Mouse (Mus musculus): ENCODE results near the gene Fgfr2.

Fgfr2 gene

DNA sequence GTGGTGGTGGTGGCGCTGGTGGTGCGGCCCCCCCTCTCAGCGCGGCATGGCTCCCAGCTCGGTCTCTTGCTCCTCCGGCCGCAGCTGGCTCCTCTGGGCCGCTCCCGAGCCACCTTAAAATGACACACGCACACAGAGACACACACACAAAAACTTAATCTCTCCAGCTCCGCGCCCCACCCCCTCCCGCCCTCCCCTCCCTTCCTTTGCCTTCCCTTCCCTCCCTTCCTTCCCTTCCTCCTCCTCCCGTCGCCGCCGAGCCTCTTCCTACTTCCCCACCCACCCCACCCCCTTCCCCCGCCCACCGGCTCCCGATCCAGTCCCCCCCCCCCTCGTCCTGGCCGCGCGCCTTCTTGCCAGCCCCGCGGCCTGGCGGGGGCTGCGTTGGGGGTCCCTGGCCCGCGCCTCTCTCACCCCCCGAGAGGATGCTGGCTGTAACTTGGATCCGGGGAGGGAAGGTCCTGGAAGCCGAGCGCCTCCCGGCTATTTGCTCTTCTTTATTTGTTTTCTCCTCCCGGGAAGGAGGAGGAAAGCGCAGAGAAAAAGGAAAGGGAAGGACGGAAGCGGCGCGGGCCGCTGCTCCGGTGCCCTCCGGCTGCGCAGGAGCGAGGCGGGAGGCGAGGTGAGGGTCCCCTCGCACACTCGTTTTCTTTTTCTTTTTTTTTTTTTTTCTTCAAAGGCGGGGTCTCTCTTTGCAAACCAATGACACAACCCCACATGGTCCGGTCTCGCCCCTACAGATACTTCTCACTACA, at the start of gene Fgfr2:
TSS of gene Fgfr2 (minus strand) at position 107 of the 755 bp plus-strand sequence.
- peak; percentile 70 for DNase-seq

DNA sequence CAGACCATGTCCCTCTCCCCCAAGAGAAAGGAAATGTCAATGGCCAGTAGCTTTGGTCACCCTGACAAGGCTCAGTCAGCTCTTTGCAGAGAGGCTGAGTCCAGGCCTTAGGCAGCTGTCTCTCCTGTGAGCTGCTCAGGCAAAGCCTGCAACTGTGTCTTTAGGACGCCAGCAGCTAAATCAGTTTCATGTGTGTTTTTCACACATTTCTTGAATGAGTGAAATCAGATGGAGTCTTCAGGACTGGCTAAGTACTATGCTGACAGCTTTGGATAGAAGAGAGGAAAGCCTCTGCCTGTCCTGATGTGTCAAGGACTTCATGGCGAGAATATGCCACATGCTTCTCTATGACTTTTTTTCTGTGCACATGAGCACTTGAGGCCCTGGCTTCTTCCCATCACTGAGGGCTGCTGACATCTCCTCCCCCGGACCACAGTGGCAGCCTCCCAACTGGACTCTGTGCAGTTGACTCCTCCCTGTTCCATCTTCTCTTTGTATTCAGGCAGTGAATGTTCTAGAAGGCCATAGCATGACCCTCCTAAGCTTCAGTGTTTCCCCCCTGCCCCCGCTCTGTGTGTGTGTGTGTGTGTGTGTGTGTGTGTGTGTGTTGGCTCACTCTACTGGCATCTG, 48.4 kb upstream of the Fgfr2 start:
- DNase-seq, result no peak

DNA sequence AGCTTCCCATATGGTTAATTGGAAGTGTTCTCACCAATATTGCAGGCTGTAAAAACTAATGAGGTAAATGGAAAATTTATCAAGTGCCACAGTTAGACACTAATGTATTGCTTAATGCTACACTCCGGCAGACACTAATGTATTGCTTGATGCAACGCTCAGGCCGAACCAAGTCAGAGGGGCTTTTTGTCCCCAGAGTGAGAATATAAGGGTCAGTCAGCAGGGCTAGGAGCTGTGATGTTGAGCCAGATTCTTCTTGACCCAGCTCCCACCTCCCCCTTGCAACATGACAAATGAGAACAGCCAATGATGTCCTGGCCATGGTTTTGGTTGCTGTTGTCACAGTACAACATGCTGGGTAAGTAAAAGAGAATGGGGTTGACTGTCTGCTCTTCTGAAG, 45.8 kb upstream of the Fgfr2 start:
- no peak for DNase-seq

DNA sequence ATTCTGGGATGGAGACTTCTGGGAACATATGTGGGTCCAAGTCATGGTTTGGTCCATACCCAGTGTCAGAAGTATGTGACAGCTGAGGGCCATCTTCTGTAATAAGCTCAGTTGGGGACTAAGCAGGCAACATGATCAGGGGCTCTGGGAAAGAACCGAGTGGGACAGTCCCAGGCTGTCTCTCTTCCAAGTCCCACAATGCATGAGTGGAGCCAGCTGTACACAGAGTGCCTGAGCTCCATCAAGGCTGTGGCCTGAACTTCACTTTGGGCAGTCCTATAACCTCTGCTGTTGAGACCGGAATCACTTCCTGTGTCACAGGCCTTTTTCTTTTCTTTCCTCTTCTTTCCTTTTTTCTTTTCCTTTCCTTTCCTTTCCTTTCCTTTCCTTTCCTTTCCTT, 44.8 kb upstream of the Fgfr2 start:
- no peak for DNase-seq

DNA sequence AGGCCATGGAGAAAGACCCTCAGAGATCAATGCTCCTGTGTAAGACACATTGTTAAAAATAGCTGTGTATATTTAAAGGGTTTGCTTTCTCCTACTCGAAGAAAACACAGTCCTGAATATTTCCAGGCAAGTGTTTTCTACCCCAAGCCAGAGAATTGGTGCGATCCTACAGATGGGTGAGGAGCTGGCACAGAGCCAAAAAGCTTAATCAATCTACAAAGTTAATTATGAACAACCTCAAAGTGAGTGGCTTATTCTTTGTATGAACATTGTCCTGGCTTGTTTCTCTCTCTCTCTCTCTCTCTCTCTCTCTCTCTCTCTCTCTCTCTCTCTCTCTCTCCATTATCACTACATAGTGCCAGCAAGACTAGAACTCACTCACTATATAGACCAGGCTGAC, 41.6 kb upstream of the Fgfr2 start:
- no peak for DNase-seq

DNA sequence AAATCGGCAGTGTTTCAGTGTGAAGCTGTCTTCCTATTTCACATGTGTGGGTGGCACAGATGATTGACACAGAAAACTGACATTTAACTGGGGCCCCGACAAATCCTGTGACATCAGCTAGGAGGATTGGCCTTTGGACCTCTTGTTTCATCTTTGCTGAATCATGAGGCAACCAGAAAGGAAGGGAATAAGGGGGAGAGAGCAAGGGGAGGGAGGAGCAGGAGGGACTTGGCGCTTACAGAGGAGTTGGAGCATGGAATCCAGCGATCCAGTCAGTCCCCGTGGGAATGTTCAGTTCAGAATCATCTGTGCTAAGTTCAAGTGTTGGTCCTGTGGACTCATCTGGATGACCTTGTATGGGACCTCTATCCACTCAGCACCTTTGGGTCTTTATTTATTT, 39.9 kb upstream of the Fgfr2 start:
- DNase-seq, result no peak

DNA sequence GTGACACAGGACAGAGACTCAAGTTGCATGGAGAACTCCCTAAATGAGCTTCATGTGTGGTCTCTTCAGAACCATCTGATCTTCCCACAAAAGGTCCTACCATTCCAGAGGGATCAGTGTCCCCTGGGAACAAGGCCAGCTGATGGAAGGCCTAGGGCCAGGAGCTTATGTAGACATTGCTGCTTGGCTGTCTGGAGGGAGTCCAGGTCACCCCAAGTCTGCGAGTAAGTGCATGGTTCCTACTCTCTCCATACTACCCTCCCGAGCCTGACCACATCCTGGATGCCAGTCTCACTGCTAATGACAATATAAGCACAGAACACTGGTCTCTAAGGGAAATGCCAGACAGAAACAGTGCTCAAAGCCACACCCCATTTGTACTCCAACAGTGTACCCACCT, 39.0 kb upstream of the Fgfr2 start:
- DNase-seq, result no peak

DNA sequence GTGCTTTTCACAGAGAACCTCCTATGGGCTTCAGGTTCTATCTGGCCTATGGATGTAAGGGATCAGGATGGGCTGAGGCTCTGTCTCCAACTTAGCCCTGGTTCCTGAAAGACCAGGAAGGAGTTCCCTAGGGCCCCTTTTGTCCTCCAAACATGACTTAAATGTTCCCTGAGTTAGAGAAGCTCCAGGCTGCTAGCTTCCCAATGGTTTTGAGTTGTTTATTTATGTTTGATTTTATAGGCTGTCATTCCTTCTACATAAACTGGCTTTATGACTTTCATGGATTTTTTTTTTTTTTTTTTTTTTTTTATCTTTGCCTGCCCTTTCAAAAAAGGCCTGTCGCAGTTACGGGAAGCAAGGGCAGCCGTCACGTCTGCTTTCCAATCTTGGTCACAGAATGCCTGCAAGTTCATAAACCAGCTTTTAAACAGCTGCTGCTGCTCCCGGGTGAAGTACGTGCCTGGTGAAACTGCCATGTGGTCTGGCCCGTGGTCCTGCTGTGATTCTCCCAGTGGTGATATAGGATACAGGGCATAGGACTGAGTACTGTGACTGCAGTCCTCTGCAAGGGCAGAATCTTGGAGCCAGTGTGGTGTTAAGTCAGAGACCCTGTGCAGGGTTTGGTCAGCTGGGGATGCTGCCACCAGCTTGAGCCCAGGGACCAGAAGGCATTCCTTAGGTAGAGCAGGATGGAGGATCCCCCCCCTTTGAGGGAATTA, 38.4 kb upstream of the Fgfr2 start:
- DNase-seq, result no peak

DNA sequence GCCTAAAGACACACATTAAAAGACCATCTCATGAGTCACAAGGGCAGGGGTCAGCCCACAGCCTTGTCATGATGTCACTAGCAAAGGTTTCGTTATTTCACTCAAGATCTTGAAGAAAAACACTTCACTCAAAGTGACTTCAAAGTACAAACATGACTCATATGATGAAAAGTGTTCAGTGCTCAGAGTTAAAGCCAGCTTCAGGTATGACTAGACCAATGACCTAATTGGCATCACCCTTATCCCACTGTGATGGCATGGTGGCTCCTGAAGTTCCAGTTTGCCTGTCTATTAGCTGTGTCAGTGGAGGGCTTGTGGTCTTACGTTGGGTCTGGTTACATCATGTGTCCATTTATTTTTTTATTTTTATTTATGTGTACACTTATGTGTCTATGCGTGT, 36.4 kb upstream of the Fgfr2 start:
- no peak for DNase-seq

DNA sequence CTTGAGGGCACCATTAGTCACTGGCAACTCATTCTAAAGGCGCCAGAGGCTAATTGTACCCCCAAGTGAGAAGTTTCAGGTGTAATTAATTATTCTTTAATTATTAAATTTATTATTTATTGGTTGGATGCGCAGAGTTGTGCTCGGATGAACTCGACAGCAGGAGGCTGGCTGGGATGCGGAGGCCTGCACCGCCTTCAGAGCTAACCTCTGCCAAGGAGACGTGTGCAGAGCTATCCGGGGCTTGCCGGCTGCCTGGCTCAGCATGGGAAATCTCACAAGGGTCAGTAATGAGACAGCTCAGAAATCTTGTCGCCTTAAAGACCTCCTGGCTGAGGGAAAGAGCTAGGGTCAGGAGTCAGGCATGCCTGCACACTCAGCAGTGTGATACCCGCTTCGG, 32.5 kb upstream of the Fgfr2 start:
- DNase-seq, result no peak

DNA sequence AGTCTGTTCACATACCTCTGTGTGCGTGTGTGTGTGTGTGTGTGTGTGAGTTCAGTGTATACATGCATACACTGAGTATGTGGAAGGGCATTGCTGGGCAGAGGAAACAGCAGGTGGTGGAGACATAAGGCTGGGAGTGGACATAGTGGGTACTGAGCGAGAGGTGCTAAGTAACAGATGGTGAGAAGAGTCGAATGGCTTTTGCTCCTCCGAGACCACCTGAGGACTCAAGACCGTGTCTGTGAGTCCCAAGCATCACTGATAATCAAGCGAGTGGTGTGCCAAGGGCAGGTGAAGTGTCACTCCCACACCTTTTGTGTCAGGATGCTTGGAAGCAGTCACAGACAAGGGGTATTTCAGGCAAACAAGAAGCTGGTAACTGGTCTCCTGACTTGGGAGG, 31.7 kb upstream of the Fgfr2 start:
- DNase-seq, result peak; percentile 45

DNA sequence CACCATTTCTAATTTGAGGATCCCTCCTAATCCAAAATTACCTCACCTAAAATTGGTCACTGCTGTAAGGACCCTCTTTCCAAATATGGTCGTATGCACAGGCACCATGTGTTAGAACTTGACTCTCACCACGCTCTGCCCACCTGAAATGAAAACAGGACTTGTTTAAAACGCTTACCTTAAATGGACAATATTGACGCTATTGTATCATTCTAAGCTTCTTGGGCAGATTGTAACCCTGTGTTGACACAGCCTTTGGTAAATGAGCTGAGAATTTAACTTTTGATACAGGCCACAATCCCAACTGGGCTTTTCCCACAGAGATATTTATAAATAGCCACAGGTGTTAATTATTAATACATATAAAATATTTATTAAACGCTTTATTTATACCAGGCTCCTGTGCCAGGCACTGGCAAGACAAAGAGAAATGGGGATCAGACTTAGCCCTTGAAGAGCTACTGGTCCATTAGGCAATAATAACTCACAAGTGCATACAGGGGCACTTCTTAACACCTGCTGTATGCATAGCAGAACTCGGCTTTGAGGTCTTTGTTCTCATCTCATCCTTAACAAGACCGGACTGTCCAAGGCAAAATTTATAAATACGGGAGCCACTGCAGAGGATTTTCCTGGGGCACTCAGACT, 16.7 kb upstream of the Fgfr2 start:
- no peak for DNase-seq

DNA sequence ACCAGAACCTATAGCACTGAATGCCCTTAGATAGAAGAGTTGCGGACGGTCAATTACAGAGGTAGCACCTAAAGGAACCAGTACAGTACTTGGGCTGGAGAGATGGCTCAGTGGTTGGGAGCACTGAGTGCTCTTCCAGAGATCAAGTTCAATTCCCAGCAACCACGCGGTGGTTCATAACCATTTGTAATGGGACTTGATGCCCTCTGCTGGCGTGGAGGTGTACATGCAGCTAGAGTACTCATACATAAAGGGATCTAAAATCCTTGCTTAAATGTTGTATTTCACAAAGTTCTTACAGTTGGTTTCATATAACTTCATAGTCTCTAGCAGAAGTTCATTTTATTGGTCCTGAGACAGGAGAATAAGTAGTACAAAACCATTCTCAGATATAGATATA, 10.4 kb upstream of the Fgfr2 start:
- no peak for DNase-seq

DNA sequence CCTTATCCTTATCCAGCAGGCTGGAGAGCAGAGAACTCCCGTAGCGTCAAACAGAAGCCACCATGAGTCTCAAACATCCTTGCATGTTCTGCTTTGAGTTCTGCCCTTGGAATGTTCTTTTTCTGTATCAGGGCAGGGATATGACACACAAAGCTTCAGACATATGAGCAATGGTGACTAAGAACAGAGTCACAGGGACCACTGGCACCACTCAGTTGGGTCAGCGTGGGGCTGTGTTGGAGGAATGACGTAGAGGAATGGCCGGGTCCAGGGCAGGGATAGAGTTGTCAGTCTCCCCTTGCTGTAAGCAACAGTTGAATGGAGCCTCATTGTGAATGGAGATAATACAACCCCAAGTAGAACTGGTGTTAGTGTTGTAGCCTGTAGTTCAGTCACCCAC, 9.6 kb upstream of the Fgfr2 start:
- no peak for DNase-seq

DNA sequence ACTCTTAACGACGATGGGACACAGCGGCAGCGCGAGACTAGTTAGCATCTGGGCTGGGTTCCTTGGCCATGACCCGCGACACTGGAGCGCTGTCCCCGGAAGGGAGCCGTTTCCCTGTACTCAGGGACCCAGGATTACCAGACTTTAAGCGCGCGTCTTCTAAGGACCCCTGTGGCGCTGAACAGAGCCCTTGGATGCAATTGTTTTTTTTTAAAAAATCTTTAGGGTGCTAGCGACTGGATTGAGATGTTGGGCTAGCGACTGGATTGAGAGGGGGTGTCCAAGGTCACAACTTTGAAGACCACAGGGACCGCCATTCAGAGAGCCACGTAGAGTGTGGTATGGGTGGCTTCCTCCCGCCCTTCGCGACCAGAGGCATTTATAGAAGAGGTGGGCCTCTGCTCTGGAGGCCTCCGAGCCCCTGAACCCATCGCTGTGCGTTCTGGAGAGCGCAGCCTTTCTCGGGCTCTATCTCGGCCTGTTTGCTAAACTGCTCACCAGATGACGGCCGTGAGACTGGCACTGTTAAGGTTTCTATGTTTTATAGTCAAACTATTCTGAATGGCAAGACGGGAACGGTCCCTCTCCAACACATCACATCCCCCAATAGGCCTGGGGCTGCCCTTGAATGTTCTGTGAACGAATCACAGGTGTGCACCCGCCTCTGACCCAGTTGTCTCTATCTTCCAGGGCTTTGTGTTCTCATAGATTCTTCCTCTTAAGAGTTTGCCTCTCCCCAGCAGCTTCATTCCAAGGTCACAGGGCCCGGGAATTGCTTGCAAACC, 1.7 kb upstream of the Fgfr2 start:
- DNase-seq, result no peak

DNA sequence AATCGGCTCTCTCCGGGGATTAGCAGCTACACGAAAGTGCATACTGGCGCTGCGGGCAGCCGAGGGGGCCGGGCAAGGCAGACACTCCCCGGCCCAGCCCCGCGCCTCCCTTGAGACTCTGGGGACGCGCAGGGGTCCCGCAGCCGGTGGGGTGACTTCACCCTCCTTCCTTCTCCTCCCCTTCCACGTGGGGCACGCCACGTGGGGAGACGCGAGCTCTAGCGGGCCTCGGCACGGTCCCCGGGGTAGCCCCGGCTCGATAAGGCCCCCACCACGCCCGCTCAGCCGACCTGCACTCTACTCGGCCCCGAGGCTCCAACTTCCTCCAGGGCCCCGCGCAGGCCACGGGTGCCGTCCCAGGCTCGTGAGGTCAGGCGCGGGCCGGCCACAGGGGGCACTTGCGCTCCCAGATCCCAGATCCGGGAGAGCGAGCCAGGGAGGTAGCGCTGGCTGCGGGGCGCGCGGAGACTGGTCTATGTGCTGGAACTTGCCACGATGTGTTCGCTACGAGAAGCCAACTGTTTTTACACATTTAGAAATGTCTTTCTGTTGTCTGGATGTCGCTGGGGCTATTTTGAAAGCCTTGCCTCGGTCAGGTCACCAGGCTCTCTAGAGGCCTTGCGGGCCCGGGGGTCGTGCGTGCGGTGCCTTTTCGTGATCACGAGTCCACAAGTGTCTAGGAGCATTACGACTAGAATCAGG, 1.0 kb upstream of the Fgfr2 start, which contains the start of gene Ctbp2:
TSS of gene Ctbp2 (minus strand) at position 356 of the 702 bp plus-strand sequence.
- peak; percentile 83 for DNase-seq

DNA sequence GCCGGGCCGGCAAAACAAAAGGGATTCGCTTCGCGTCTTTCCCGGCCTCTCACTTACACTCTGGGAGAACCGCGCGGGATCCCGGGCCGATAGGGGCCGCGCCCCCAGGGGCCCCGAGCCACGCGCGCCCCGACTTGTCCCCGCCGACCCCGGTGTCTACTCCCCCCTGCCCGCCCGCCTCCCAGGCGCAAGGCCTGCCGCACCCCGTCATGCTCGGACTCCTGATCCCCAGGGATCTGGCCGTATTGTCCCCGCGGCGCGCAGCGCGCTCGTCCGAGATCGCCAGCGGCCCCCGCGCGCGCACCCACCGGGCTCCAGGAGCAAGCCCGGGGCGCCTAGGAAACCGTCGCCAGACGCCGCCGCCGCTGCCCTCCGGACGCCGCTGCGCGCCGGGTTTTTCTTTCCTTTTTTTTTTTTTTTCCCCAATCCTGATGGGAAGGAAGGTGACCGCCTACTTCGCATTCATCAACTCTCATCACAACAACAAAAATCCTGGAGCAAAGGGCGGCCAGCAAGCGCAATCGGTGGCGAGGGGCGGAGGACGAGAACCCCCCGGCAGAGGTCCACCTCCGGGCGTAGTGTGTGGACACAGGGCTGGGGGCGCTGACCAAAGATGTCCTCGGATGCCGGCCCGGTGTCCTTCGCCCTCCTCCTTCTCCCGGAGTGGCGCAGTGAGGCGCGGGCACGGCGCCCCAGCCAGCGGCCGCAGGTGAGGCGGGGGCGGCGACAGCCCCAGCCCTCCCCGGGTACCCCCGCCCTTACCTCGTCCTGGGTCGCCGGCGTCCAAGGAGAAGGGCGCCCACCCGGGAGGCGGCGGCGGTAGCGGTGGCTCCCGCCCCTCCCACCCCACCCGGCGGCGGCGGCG, 539 bp downstream of the Fgfr2 start:
- DNase-seq, result peak; percentile 66

DNA sequence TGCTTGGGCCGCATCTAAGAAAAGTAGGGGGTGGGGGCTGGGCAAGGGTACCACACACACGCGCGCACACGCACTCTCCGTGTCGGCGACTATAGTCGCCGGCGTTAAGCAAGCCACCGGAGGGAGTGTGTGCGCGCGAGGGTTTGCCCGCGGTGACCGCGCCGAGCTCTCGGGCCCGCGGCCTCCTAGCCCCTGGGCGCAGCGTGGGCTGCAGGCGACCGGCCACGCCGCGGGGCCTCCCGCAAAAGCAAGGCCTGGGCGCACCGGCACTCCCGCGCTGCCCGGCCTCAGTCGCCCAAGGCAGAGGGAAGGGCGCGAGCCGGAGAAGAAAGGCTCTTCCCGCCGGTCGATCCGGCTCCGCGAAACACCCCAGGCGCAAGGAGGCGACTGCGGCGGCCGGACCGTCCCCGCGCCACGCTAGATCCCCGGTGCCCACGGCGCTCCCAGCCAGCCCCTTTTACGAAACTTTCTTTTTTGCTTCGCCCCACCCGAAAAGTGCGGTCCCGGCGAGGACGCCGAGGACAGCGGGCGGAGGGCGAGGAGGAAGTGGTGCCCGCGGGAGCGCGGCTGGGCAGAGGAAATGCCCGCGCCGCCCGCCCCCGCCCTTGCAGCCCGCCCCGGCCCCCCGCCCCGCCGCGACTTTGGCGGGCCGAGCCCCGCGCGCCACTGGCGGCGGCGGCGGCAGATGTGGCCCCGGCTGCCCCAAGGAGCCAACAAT, 1.3 kb downstream of the Fgfr2 start:
- DNase-seq, result peak; percentile 39

DNA sequence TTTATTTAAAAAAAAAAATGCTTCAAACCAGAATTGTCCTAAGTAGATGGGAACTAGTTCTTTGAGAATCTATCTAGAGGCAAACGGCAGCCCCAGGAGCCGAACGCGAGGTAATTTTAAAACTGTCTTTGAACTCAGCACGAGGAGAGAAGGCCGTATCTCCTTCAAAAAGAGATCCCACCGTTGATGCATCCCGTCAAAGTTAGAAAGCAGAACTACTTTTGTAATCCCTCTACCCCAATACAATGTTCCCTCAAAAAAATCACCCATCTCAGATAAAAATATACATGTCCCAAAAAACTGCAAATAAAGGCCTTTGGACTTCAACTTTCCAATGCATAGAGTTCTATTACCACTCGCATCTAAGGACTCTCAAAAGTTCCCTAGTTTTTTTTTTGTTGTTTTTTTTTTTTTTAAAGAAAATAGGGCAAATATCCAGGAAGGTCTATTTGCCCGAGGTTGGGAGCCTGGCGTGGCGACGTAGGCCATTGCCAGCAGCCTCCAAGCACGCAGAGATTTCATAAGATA, 2.0 kb downstream of the Fgfr2 start:
- DNase-seq, result peak; percentile 36

DNA sequence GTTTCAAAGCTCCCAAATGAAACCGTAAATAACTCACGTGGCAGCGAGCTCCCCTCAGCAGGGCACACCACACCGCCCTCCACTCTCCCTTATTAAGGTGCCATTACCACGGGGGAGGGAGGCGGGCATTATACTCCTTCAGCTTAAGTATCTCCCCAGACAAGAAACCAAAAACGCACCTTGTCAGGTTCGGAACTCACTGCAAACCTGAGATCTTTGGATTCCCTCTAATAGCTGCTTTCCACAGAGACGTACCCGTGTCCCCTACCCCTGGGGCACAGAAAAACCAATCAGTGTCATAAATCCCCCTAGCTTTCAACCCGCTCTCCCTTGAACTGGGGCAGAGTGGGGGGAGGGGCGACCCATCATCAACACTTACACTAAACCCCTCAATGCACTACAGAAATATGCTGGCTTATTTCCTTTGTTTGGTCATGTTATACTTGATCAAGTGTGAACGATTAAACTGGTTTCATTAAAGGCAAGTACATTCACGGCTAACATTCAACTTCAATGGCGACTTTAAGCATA, 2.9 kb downstream of the Fgfr2 start:
- DNase-seq, result no peak

Measured in cerebellum, adult 9-10 months (tissue).